Mouse (Mus musculus): ENCODE results near the gene Masp1.

Gene Masp1

GRCm38 (mm10) chr16:23505904-23506687 lies 14.5 kb downstream of the Masp1 start:
- no peaks in the 10 kb centered on the region for H3K36me3 ChIP-seq (ENCODE audit: insufficient read depth, low read length)

GRCm38 (mm10) chr16:23504320-23504744 lies 16.3 kb downstream of the Masp1 start:
- Histone ChIP-seq H3K9me3 (ENCODE audit: low read length) (no peaks in the 10 kb centered on the region), H3K4me1 (replicated peaks; ENCODE audit: low read depth, low read length) (peaks cover 42% of the 10 kb centered on the region), H3K4me3 (replicated peaks; ENCODE audit: low read length) (no peak overlapping the region), H3K36me3 (ENCODE audit: insufficient read depth, low read length) (no peaks in the 10 kb centered on the region), H3K27me3 (ENCODE audit: insufficient read depth, low read length) (0 out of 2 replicates have a peak, but pooled peaks cover 4% of the 10 kb centered on the region)
- TF ChIP-seq POU5F1 (IDR thresholded peaks at IDR 0.05; ENCODE audit: borderline replicate concordance, low read length) (peak; percentile 82; the same call in 1 of the 2 replicates), NANOG (IDR thresholded peaks at IDR 0.05; ENCODE audit: borderline replicate concordance, low read length) (0 out of 2 replicates have a peak, but pooled peaks have one; percentile 13), CTCF (conservative IDR thresholded peaks at IDR 0.05; ENCODE audit: low read length) (no peak)

More at GRCm38 (mm10) chr16:23505904-23506687, 14.5 kb downstream of the Masp1 start:
- no peak overlapping the region for H3K4me3 ChIP-seq (replicated peaks; ENCODE audit: low read length)
- peaks cover 4% of the 10 kb centered on the region; the same call in 1 of the 2 replicates for H3K9me3 ChIP-seq (ENCODE audit: low read length)
- H3K27me3 ChIP-seq (ENCODE audit: insufficient read depth, low read length) = 0 out of 2 replicates have a peak, but pooled peaks cover 4% of the 10 kb centered on the region
- TF ChIP-seq NANOG (IDR thresholded peaks at IDR 0.05; ENCODE audit: borderline replicate concordance, low read length) (no peak), POU5F1 (IDR thresholded peaks at IDR 0.05; ENCODE audit: borderline replicate concordance, low read length) (no peak), CTCF (conservative IDR thresholded peaks at IDR 0.05; ENCODE audit: low read length) (no peak)
- H3K4me1 ChIP-seq (replicated peaks; ENCODE audit: low read depth, low read length) = peaks cover 42% of the 10 kb centered on the region

- 0 out of 2 replicates have a peak, but pooled peaks cover 4% of the 10 kb centered on the region for H3K27me3 ChIP-seq (ENCODE audit: insufficient read depth, low read length)
- H3K4me1 ChIP-seq (replicated peaks; ENCODE audit: low read depth, low read length) = peaks cover 42% of the 10 kb centered on the region
- H3K4me3 ChIP-seq (replicated peaks; ENCODE audit: low read length) = no peak overlapping the region
- no peaks in the 10 kb centered on the region for H3K9me3 ChIP-seq (ENCODE audit: low read length)
- H3K36me3 ChIP-seq (ENCODE audit: insufficient read depth, low read length) = no peaks in the 10 kb centered on the region
- no peak for TF ChIP-seq POU5F1 (IDR thresholded peaks at IDR 0.05; ENCODE audit: borderline replicate concordance, low read length)
- no peak for TF ChIP-seq CTCF (conservative IDR thresholded peaks at IDR 0.05; ENCODE audit: low read length)
- no peak for TF ChIP-seq NANOG (IDR thresholded peaks at IDR 0.05; ENCODE audit: borderline replicate concordance, low read length)
These were observed 17.3 kb downstream of the Masp1 start for GRCm38 (mm10) chr16:23503351-23503750.

GRCm38 (mm10) chr16:23502478-23502877 lies 18.1 kb downstream of the Masp1 start:
- TF ChIP-seq CTCF (conservative IDR thresholded peaks at IDR 0.05; ENCODE audit: low read length) (no peak), POU5F1 (IDR thresholded peaks at IDR 0.05; ENCODE audit: borderline replicate concordance, low read length) (no peak), NANOG (IDR thresholded peaks at IDR 0.05; ENCODE audit: borderline replicate concordance, low read length) (no peak)
- 0 out of 2 replicates have a peak, but pooled peaks cover 4% of the 10 kb centered on the region for H3K27me3 ChIP-seq (ENCODE audit: insufficient read depth, low read length)
- no peaks in the 10 kb centered on the region for H3K36me3 ChIP-seq (ENCODE audit: insufficient read depth, low read length)
- H3K4me3 ChIP-seq (replicated peaks; ENCODE audit: low read length) = no peak overlapping the region
- peaks cover 42% of the 10 kb centered on the region for H3K4me1 ChIP-seq (replicated peaks; ENCODE audit: low read depth, low read length)
- no peaks in the 10 kb centered on the region for H3K9me3 ChIP-seq (ENCODE audit: low read length)

GRCm38 (mm10) chr16:23501288-23501687 lies 19.3 kb downstream of the Masp1 start:
- Histone ChIP-seq H3K9me3 (ENCODE audit: low read length) (no peaks in the 10 kb centered on the region), H3K36me3 (ENCODE audit: insufficient read depth, low read length) (no peaks in the 10 kb centered on the region), H3K4me1 (replicated peaks; ENCODE audit: low read depth, low read length) (peaks cover 33% of the 10 kb centered on the region), H3K4me3 (replicated peaks; ENCODE audit: low read length) (no peak overlapping the region), H3K27me3 (ENCODE audit: insufficient read depth, low read length) (0 out of 2 replicates have a peak, but pooled peaks cover 4% of the 10 kb centered on the region)
- TF ChIP-seq POU5F1 (IDR thresholded peaks at IDR 0.05; ENCODE audit: borderline replicate concordance, low read length) = no peak
- TF ChIP-seq CTCF (conservative IDR thresholded peaks at IDR 0.05; ENCODE audit: low read length) = no peak
- no peak for TF ChIP-seq NANOG (IDR thresholded peaks at IDR 0.05; ENCODE audit: borderline replicate concordance, low read length)

GRCm38 (mm10) chr16:23500558-23500957 lies 20.1 kb downstream of the Masp1 start:
- Histone ChIP-seq H3K9me3 (ENCODE audit: low read length) (no peaks in the 10 kb centered on the region), H3K27me3 (ENCODE audit: insufficient read depth, low read length) (0 out of 2 replicates have a peak, but pooled peaks cover 4% of the 10 kb centered on the region), H3K4me1 (replicated peaks; ENCODE audit: low read depth, low read length) (peaks cover 26% of the 10 kb centered on the region), H3K36me3 (ENCODE audit: insufficient read depth, low read length) (no peaks in the 10 kb centered on the region), H3K4me3 (replicated peaks; ENCODE audit: low read length) (no peak overlapping the region)
- TF ChIP-seq CTCF (conservative IDR thresholded peaks at IDR 0.05; ENCODE audit: low read length) (no peak), POU5F1 (IDR thresholded peaks at IDR 0.05; ENCODE audit: borderline replicate concordance, low read length) (no peak), NANOG (IDR thresholded peaks at IDR 0.05; ENCODE audit: borderline replicate concordance, low read length) (no peak)

- Histone ChIP-seq H3K36me3 (ENCODE audit: insufficient read depth, low read length) (no peaks in the 10 kb centered on the region), H3K4me3 (replicated peaks; ENCODE audit: low read length) (no peak overlapping the region), H3K27me3 (ENCODE audit: insufficient read depth, low read length) (0 out of 2 replicates have a peak, but pooled peaks cover 4% of the 10 kb centered on the region), H3K9me3 (ENCODE audit: low read length) (no peaks in the 10 kb centered on the region), H3K4me1 (replicated peaks; ENCODE audit: low read depth, low read length) (peaks cover 7% of the 10 kb centered on the region)
- TF ChIP-seq NANOG (IDR thresholded peaks at IDR 0.05; ENCODE audit: borderline replicate concordance, low read length) = no peak
- TF ChIP-seq POU5F1 (IDR thresholded peaks at IDR 0.05; ENCODE audit: borderline replicate concordance, low read length) = no peak
- no peak for TF ChIP-seq CTCF (conservative IDR thresholded peaks at IDR 0.05; ENCODE audit: low read length)
These were observed 21.9 kb downstream of the Masp1 start for GRCm38 (mm10) chr16:23498691-23499131.

GRCm38 (mm10) chr16:23497881-23498280 lies 22.7 kb downstream of the Masp1 start:
- Histone ChIP-seq H3K4me3 (replicated peaks; ENCODE audit: low read length) (no peak overlapping the region), H3K27me3 (ENCODE audit: insufficient read depth, low read length) (0 out of 2 replicates have a peak, but pooled peaks cover 4% of the 10 kb centered on the region), H3K4me1 (replicated peaks; ENCODE audit: low read depth, low read length) (no peaks in the 10 kb centered on the region), H3K9me3 (ENCODE audit: low read length) (no peaks in the 10 kb centered on the region), H3K36me3 (ENCODE audit: insufficient read depth, low read length) (no peaks in the 10 kb centered on the region)
- TF ChIP-seq POU5F1 (IDR thresholded peaks at IDR 0.05; ENCODE audit: borderline replicate concordance, low read length) (no peak), CTCF (conservative IDR thresholded peaks at IDR 0.05; ENCODE audit: low read length) (no peak), NANOG (IDR thresholded peaks at IDR 0.05; ENCODE audit: borderline replicate concordance, low read length) (no peak)
